Mouse (Mus musculus) lung, adult 2 months (tissue): ENCODE measurements around the gene Vsig10l.

Experiments used
- CTCF ChIP-seq: fragments of 200-500 bp; IDR thresholded peaks from 2 replicates; pipeline ENCODE4 v1.5.1; 2011; ENCODE audit warnings: mild to moderate bottlenecking, low read length, control low read depth; ENCODE audit not compliant: insufficient read depth
- POLR2A ChIP-seq: fragments of 200-500 bp; IDR thresholded peaks from 2 replicates; pipeline ENCODE4 v1.6.1; 2011; ENCODE audit warnings: low read depth, mild to moderate bottlenecking, control low read depth, low read length, borderline replicate concordance; ENCODE audit errors: extremely low read depth

DNA sequence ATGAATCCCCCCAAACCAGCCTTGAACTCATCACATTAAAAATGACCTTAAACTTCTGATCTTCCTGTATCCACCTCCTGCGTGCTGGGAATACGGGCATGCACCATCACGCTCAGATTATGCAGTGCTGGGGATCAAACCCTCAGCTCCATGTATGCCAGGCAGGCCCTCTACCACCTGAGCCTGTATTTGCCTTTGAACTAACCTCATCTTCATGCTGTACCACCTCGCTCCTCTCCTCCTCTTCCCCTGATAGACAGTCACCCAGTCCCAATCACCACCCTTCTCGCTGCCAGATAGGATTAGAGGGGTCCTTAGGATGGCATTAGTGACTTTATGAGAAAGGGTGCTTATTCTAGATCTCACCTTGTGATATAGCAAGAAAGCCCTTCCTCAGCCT is 52.1 kb downstream of the Vsig10l start:
- TF ChIP-seq CTCF (no peak), POLR2A (no peak)
